Mouse (Mus musculus) kidney, embryonic 15.5 days (tissue): ENCODE results near the gene Nfe2l1. TPM values are rescaled to one million over a fixed set of nuclear protein-coding genes. Genes with fewer than 3 reads are reported as not detected.

ENCODE experiments used
- ATAC-seq: fragments of 200-750 bp; cut with Nextera tagmentation; replicated peaks from 2 replicates; pipeline ENCODE4 v1.8.0; 2017; ENCODE audit warnings: moderate TSS enrichment; ENCODE audit not compliant: low FRiP score
- H3K27ac ChIP-seq: fragments of 300-500 bp; sonication (generic); 2 replicates; pipeline ENCODE4 v1.5.1; 2015; ENCODE audit warnings: mild to moderate bottlenecking, inconsistent platforms
- H3K27me3 ChIP-seq: fragments of 300-500 bp; sonication (generic); 2 replicates; pipeline ENCODE4 v1.6.1; 2015; ENCODE audit warnings: inconsistent platforms
- H3K36me3 ChIP-seq: fragments of 300-500 bp; sonication (generic); 2 replicates; pipeline ENCODE4 v1.6.1; 2015; ENCODE audit warnings: inconsistent platforms
- H3K4me1 ChIP-seq: fragments of 300-500 bp; sonication (generic); 2 replicates; pipeline ENCODE4 v1.6.1; 2015; ENCODE audit warnings: inconsistent platforms
- H3K4me2 ChIP-seq: fragments of 300-500 bp; sonication (generic); 2 replicates; pipeline ENCODE4 v1.6.1; 2015; ENCODE audit warnings: moderate library complexity, mild to moderate bottlenecking, inconsistent platforms
- H3K4me3 ChIP-seq: fragments of 300-500 bp; sonication (generic); replicated peaks from 2 replicates; pipeline ENCODE4 v1.5.1; 2015; ENCODE audit warnings: mild to moderate bottlenecking, inconsistent platforms
- H3K9ac ChIP-seq: fragments of 300-500 bp; sonication (generic); 2 replicates; pipeline ENCODE4 v1.6.1; 2015; ENCODE audit warnings: mild to moderate bottlenecking, inconsistent platforms
- H3K9me3 ChIP-seq: fragments of 300-500 bp; sonication (generic); replicated peaks from 2 replicates; pipeline ENCODE4 v1.6.1; 2016; ENCODE audit warnings: inconsistent platforms
- WGBS: fragments of 180-500 bp; shearing (Covaris S2); methylation state at CpG from one replicate; pipeline ENCODE4 v1.1.7; 2015; ENCODE audit warnings: mixed read lengths; 5-methylcytosine and 5-hydroxymethylcytosine counted together
- microRNA counts: library from miRNA; unstranded; fragments of <30 nt; microRNA quantifications from one replicate; lab custom pipeline; 2016
- microRNA-seq: library from miRNA; unstranded; fragments of <30 nt; microRNA quantifications from one replicate; pipeline ENCODE4, GENCODE M21; 2016
- polyA plus RNA-seq: library from polyadenylated mRNA; unstranded; fragments of >200 nt; fragmentation: Nextera tagmentation; extraction: Ambion mirVana; gene quantifications from 2 replicates; pipeline ENCODE4 v1.2.1, GENCODE M21; 2015

The Nfe2l1 gene
- polyA plus RNA-seq, 1 experiment from 2014 or later: 82.1 TPM

DNA sequence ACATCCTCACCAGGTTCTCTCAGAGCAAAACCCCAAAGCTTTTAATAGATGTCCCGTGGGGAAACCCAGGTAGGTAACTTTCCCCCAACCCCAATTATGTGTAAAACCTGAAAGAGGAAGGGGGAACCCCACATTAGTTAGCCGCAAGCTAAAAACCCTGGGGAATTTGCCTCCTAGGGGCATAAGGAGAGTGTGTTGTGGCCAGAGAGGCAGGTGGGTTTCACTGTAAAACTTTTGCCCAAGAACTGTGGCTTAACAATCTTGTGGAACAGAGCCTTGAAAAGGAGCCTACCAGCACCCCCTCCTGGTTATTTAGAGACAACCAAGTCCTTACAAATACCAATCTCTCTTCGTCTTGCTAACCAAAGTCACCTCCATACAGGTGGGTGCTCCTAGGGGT is 55.2 kb downstream of the Nfe2l1 start:
- H3K4me3 ChIP-seq: no peak overlapping the region
- peaks cover 24% of the 10 kb centered on the region for H3K4me1 ChIP-seq
- ATAC-seq: no peak
- peaks cover 49% of the 10 kb centered on the region for H3K36me3 ChIP-seq
- 73% methylated on average over 3 of the region's 3 CpGs for WGBS
- no peak overlapping the region for H3K9ac ChIP-seq
- H3K27ac ChIP-seq: no peak overlapping the region
- H3K4me2 ChIP-seq: 0 out of 2 replicates have a peak overlapping the region, but pooled peaks have one; percentile 82
- H3K27me3 ChIP-seq: no peaks in the 10 kb centered on the region
- H3K9me3 ChIP-seq: no peaks in the 10 kb centered on the region

- peaks cover 36% of the 10 kb centered on the region for H3K4me1 ChIP-seq
- H3K4me2 ChIP-seq: no peak overlapping the region
- H3K9ac ChIP-seq: no peak overlapping the region
- WGBS: 87% methylated on average over 9 of the region's 9 CpGs
- peaks cover 69% of the 10 kb centered on the region for H3K36me3 ChIP-seq
- no peak for ATAC-seq
- no peak overlapping the region for H3K27ac ChIP-seq
- H3K27me3 ChIP-seq: no peaks in the 10 kb centered on the region
- H3K9me3 ChIP-seq: no peaks in the 10 kb centered on the region
- H3K4me3 ChIP-seq: no peak overlapping the region
These were observed 57.4 kb downstream of the Nfe2l1 start for GRCm38 (mm10) chr11:96772413-96772812.

- Histone ChIP-seq H3K36me3 (peaks cover 74% of the 10 kb centered on the region), H3K4me1 (peaks cover 39% of the 10 kb centered on the region), H3K4me2 (no peak overlapping the region), H3K27me3 (no peaks in the 10 kb centered on the region), H3K27ac (no peak overlapping the region), H3K9ac (no peak overlapping the region), H3K9me3 (no peaks in the 10 kb centered on the region), H3K4me3 (no peak overlapping the region)
- 95% methylated on average over 9 of the region's 9 CpGs for WGBS
- ATAC-seq: no peak
These were observed 58.3 kb downstream of the Nfe2l1 start for GRCm38 (mm10) chr11:96771274-96771975.

DNA sequence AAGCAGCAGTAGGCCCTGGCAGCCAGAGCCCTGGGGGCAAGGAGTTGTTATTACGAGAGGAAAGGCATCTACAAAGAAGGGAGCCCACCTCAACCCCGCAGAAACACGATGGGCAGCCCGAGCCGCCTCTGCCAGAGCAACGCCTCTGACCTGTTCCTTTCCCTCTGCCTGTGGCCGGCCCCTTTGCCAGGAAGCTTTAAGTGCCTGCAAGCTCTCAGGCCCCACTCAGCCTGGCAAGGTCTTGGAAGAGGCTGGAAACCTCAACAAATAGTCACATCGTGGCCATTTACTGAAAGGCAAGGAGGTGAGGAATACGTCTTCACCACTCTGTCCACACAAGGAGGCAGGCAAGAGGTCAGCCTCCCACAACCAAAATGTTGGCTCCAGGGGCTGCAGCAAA is 61.5 kb downstream of the Nfe2l1 start:
- Histone ChIP-seq H3K9me3 (no peaks in the 10 kb centered on the region), H3K27ac (peak overlapping the region; percentile 68), H3K4me3 (no peak overlapping the region), H3K36me3 (peaks cover 62% of the 10 kb centered on the region), H3K27me3 (no peaks in the 10 kb centered on the region), H3K9ac (no peak overlapping the region), H3K4me1 (peaks cover 28% of the 10 kb centered on the region), H3K4me2 (no peak overlapping the region)
- 49% methylated on average over 9 of the region's 9 CpGs for WGBS
- ATAC-seq: no peak

MicroRNAs within 50 kb of the gene (microRNA counts, 519-probe panel; counts per million panel counts)
- microRNA mmu-miR-152 (lab: Ali Mortazavi, UCI): 3,457 counts per million, percentile 89 among the panel's probes with 10 or more counts

Small RNA genes within 50 kb of the gene (microRNA-seq; reads per million reads assigned to microRNA genes)
- gene Mir152: 122 reads per million, percentile 59 among the genes with 10 or more reads in this experiment

Other genes starting within 250 kb of the Nfe2l1 start
- gene Snx11, start 52.4 kb downstream of the Nfe2l1 start, polyA plus RNA-seq: 19.2 and 20.4 TPM in 2 replicates
- 136 and 154 TPM in 2 replicates for gene Cbx1, start 40.8 kb downstream of the Nfe2l1 start, polyA plus RNA-seq
- gene Copz2, start 19.9 kb upstream of the Nfe2l1 start, polyA plus RNA-seq: 117 and 121 TPM in 2 replicates
- gene Cdk5rap3, start 86.5 kb upstream of the Nfe2l1 start, polyA plus RNA-seq: 78.9 and 79.5 TPM in 2 replicates
- gene Prr15l, start 98.1 kb upstream of the Nfe2l1 start, polyA plus RNA-seq: 37.6 and 38.7 TPM in 2 replicates
- gene Pnpo, start 114.0 kb upstream of the Nfe2l1 start, polyA plus RNA-seq: 34.3 and 42.6 TPM in 2 replicates
- 19.9 and 22.7 TPM in 2 replicates for gene Sp2, start 153.0 kb upstream of the Nfe2l1 start, polyA plus RNA-seq
- 1.4 and 1.5 TPM in 2 replicates for gene Sp6, start 183.4 kb upstream of the Nfe2l1 start, polyA plus RNA-seq
- gene Scrn2, start 200.0 kb upstream of the Nfe2l1 start, polyA plus RNA-seq: 38.2 and 38.8 TPM in 2 replicates
- 1.0 and 1.5 TPM in 2 replicates for gene Lrrc46, start 211.4 kb upstream of the Nfe2l1 start, polyA plus RNA-seq
- 90.0 and 91.3 TPM in 2 replicates for gene Mrpl10, start 211.6 kb upstream of the Nfe2l1 start, polyA plus RNA-seq
- 8.8 and 12.7 TPM in 2 replicates for gene Osbpl7, start 220.7 kb upstream of the Nfe2l1 start, polyA plus RNA-seq